Mouse (Mus musculus) heart, adult 9 months (tissue): ENCODE measurements around the gene Pde6g.

ENCODE experiments used
- DNase-seq, 2 experiments: peaks; one replicate each; pipeline ENCODE4 v3.0.0; 2022; ENCODE audit warnings: low spot score in 2 of 2

The Pde6g gene

GRCm38 (mm10) chr11:120467051-120467735, 13.9 kb upstream of the Pde6g start, which contains the start of gene Arl16:
Gene Arl16, minus strand, starts transcription at chr11:120467607.
- DNase-seq: peak; percentile 92 to 94

GRCm38 (mm10) chr11:120465521-120465920, 12.2 kb upstream of the Pde6g start:
- DNase-seq: no peak

- DNase-seq: no peak
Observed at GRCm38 (mm10) chr11:120464365-120464764, 11.1 kb upstream of the Pde6g start.

GRCm38 (mm10) chr11:120463536-120463935, 10.2 kb upstream of the Pde6g start:
- no peak for DNase-seq

GRCm38 (mm10) chr11:120458847-120459597, 5.7 kb upstream of the Pde6g start:
- no peak for DNase-seq

- DNase-seq: peak; percentile 80 to 81
Observed at GRCm38 (mm10) chr11:120457772-120458751, 4.8 kb upstream of the Pde6g start, which contains the start of the genes Oxld1 and Ccdc137. Gene Oxld1, minus strand, starts transcription at chr11:120458068. Gene Ccdc137, plus strand, starts transcription at chr11:120458115.

- DNase-seq: no peak
Observed at GRCm38 (mm10) chr11:120457370-120457769, 4.1 kb upstream of the Pde6g start.

GRCm38 (mm10) chr11:120455413-120455812, 2.1 kb upstream of the Pde6g start:
- no peak for DNase-seq

- DNase-seq: no peak
Observed at GRCm38 (mm10) chr11:120454965-120455364, 1.7 kb upstream of the Pde6g start.

- no peak for DNase-seq
Observed at GRCm38 (mm10) chr11:120452246-120452645, 1.1 kb downstream of the Pde6g start.

GRCm38 (mm10) chr11:120447179-120447578, 6.1 kb downstream of the Pde6g start:
- DNase-seq: no peak

- DNase-seq: no peak
Observed at GRCm38 (mm10) chr11:120445475-120445874, 7.8 kb downstream of the Pde6g start.

GRCm38 (mm10) chr11:120444106-120444505, 9.2 kb downstream of the Pde6g start:
- DNase-seq: no peak

- no peak for DNase-seq
Observed at GRCm38 (mm10) chr11:120442765-120443280, 10.5 kb downstream of the Pde6g start.

GRCm38 (mm10) chr11:120442344-120442743, 11.0 kb downstream of the Pde6g start, which contains the start of gene Tspan10:
Gene Tspan10, plus strand, starts transcription at chr11:120442644.
- no peak for DNase-seq

- no peak for DNase-seq
Observed at GRCm38 (mm10) chr11:120437857-120438385, 15.4 kb downstream of the Pde6g start.

GRCm38 (mm10) chr11:120437152-120437856, 16.0 kb downstream of the Pde6g start, which contains the start of gene Nploc4:
Gene Nploc4, minus strand, starts transcription at chr11:120437708.
- DNase-seq: peak; percentile 80 to 85

- DNase-seq: no peak
Observed at GRCm38 (mm10) chr11:120426727-120427126, 26.6 kb downstream of the Pde6g start.

GRCm38 (mm10) chr11:120423569-120424295, 29.6 kb downstream of the Pde6g start:
- peak in 1 of 2 experiments; percentile 60 for DNase-seq
